Mouse (Mus musculus) CD4-positive helper T cell, adult 2 months (primary cell): Measurements from ENCODE around the gene Kcnk7.
A peak's percentile ranks its signal among the peaks of the same experiment; 100 is the strongest.

Experiments used
- DNase-seq: peaks from one replicate; pipeline ENCODE4 v3.0.0-alpha.2; 2012; ENCODE audit warnings: low read depth, missing footprints, low spot score

Kcnk7 gene

GRCm38 (mm10) chr19:5689565-5690342, 14.4 kb upstream of the Kcnk7 start:
- peak; percentile 97 for DNase-seq

- no peak for DNase-seq
These were observed 13.8 kb upstream of the Kcnk7 start for GRCm38 (mm10) chr19:5690343-5690735.

DNA sequence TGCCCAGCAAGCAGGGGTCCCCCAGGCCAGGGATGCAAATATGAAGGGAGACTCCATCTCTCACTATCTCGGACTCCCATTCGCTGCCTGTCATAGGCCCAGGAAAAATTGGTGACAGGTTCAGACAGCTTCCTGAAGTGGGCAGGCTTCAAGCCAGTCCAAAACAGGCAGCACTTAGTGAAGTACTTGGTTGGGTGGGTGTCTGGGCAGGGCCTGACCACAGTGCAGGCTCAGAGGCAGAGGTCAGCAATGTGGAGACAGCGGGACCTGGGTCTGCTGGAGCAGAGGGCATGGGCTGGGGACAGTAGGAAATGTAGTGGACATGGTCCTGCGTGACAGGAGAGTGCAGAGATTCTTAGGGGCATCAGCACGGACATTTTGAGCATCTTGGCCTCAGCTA, 12.6 kb upstream of the Kcnk7 start:
- DNase-seq = no peak

- no peak for DNase-seq
These were observed 11.9 kb upstream of the Kcnk7 start for GRCm38 (mm10) chr19:5692086-5692912.

DNA sequence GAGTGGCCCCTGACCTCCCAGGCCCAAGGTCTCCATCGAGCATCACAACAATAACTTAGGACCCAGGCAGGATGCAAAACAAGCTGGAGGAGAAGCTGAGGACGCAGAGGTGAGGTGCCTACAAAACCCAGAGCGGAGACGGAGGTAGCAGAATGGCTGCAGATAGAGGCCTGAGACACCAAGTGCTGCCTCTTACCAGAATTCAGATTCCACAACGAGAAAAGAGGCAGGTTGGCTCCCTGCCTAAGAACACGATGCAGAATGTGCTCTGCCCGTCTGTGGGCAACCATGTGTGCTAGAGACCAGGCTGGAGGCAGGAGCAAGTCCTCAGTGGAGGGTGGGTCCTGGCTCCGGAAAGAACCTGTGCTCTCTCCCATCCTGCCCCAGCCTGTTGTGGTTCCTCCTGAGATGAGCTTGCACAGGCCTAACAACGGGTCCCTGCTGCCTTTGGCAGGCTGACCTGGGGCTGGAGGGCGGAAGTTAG, 11.2 kb upstream of the Kcnk7 start:
- no peak for DNase-seq

GRCm38 (mm10) chr19:5693801-5694200, 10.4 kb upstream of the Kcnk7 start:
- no peak for DNase-seq

- DNase-seq = no peak
These were observed 8.2 kb upstream of the Kcnk7 start for GRCm38 (mm10) chr19:5695849-5696462.

DNA sequence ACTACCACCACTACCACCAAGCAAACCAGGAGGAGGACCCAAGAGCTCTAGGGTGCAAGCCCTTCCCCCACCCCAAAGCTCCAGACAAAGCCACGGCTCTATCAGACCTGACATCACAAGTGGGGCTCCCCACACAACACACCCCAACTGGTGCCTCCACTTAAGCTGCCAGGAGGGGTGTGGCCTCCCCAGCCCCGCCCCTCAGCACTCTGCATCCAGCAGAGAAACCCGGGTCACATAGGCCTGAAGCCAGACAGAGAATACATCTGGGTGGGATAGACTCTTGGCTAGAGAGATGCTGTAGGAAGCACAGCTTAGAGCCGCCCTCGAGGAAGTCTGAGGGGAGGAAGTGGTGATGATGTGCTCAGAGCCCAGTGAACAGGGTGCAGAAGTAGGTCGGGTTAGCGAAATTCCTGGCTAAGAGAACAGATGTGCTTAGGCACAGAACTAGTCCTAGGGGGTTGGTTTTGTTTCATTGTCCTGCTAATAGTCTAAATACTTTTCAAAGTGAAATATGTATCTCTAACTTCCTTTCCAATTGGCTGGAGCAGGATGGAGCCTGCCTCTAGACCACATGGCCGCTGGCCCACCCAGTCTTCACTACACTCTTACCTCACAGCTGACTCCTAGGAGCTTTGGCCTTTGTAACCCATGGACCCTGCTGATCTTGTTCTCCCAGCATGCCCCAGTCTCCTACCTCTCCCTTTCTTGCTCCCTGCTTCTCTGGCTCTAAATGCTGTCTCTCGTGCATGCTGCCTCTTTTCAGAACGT, 819 bp downstream of the Kcnk7 start:
- peak; percentile 86 for DNase-seq

GRCm38 (mm10) chr19:5710068-5710467, 5.9 kb downstream of the Kcnk7 start:
- no peak for DNase-seq

GRCm38 (mm10) chr19:5710581-5710980, 6.4 kb downstream of the Kcnk7 start:
- DNase-seq = no peak

- DNase-seq = peak; percentile 65
These were observed 7.1 kb downstream of the Kcnk7 start for GRCm38 (mm10) chr19:5711218-5711617.

DNA sequence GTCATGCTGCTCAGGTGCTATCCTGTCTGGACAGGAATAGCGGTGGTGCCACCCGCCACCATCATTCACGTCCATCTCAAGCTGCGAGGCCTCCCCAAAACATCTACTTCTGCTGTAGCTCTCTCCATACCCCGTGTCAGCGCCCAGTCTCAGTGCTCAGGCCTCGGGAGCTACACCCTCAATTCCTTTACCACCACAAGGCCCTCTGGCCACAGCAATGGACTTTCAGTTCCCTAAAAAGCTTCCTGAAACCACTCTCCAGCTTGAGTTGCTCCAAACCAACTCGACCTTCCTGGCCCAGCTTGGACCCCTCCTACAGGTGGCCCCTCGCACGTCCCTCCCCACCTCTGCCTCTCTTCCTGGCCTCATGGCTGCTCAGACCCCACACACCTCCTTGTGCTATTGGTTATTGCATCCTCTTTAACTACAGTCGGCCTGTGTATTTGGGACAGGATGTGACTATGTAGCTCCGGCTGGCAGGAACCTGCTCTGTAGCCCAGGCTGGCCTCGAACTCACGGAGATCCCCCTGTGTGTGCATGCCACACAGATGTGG, 7.8 kb downstream of the Kcnk7 start:
- DNase-seq = no peak

- no peak for DNase-seq
These were observed 9.1 kb downstream of the Kcnk7 start for GRCm38 (mm10) chr19:5713255-5713654.

- no peak for DNase-seq
These were observed 9.6 kb downstream of the Kcnk7 start for GRCm38 (mm10) chr19:5713730-5714129.

- DNase-seq = no peak
These were observed 11.9 kb downstream of the Kcnk7 start for GRCm38 (mm10) chr19:5715793-5716688.

DNA sequence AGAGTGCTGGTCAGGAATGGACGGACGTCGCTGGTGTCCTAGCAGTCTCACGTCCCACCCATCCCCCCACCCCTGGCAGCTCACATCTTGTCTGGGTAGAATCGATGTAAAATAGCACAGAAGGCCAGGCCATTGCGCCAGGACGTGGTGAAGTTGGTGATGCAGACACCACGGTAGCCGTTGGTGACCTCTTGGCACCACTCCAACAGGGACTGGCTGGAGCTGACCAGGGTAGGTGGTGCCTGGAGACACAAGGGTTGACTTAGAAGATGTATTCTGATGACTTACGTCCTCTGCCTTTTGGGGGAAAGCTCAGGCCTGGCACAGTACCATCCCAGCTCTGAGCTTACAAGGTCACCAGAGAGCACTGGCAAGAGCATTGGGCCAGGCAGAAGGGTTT, 12.8 kb downstream of the Kcnk7 start:
- DNase-seq = no peak

DNA sequence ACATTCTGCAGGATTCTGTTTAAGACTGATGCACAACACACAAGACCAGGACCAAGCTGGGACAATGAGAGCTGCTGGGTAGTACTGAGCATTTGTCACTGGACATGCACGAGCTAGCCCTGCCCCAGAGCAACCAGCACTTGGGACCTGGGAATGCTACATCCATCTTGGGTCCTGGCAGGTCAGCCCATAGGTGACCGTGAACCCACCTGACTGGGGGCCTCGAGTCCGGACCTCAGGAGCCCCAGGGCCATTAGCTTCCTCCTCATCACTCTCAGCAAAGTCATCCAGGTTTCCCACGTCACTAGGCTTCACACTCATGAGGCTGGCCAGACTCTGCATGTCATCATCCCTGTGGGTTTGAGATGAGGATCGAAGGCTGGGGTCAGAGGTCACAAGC, 17.1 kb downstream of the Kcnk7 start:
- no peak for DNase-seq

DNA sequence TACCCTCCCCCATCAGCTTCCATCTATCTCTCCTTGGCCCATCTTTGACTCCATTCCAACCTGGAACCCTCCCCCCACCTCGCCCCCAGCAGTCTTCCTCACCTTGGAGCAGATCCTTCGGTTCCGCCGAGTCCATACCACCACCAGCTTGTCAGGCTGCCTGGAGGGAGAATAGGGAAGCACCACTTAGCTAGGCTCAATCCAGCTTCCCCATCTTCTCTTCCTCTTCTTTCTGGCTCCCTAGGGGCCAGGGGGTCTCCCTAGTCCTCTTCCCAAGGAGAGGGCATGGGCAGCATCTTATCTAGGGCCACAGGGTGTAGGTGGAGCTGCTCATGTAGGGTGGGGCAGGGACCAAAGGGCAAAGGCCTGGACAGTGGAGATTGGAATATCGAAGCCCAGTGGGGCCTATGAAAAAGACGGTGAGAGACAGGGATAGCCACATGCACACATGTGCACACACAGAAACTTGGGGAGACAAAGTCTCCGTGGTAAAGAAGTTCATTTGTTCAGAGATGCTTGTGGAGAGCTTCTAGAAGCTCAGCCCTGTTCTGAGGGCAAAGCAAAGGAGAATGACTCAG, 18.8 kb downstream of the Kcnk7 start:
- DNase-seq = no peak

DNA sequence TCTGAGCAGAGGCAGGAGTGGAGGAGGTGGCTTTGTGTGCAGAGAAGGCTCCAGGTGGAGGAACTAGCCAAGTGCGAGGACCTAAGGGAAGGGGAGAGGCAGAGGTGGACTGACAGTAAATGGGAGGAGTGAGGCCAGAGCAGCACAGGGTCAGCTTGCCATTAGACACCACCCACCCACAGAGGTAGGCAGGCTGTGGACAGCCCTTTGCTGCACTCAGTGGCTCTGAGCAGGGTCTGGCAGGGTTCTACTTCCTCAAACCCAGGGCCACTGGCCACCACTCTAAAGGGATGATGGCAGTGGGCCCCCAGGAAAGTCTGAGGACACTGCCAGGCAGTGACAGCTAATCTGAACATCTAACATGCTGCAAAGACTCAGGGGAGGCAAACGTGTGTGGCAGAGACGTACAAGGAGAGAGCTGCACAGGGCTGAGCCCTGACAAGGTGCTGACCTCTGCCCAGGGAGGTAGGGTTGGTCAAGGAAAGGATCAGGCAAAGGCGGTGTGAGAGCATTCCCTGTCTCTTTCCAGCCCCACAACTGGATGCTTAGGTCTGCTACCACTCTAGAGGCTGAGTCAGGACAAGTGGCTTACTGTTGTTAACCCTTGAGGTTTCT, 19.9 kb downstream of the Kcnk7 start:
- DNase-seq = no peak
